Mouse (Mus musculus): ENCODE data around the gene Ctcf. TPM values are rescaled to one million over a fixed set of nuclear protein-coding genes. Genes with fewer than 3 reads are reported as not detected.
"Not testable (repeated sequence)": the region's sequence is repeated elsewhere in the genome, so short reads cannot be mapped to it uniquely, and the experiment has no call there.

Ctcf gene
- 10 to 100 TPM; 50.8 to 65.2 TPM for total RNA-seq (2021)
- long read RNA-seq, experiment 1, partial matches to known transcripts = 18 of 23 reads
- long read RNA-seq, experiment 1, other reads (novel, unspliced or antisense) = 4 of 23 reads
- long read RNA-seq, experiment 2, partial matches to known transcripts = 1 of 5 reads
- long read RNA-seq, experiment 2, other reads (novel, unspliced or antisense) = 3 of 5 reads

DNA sequence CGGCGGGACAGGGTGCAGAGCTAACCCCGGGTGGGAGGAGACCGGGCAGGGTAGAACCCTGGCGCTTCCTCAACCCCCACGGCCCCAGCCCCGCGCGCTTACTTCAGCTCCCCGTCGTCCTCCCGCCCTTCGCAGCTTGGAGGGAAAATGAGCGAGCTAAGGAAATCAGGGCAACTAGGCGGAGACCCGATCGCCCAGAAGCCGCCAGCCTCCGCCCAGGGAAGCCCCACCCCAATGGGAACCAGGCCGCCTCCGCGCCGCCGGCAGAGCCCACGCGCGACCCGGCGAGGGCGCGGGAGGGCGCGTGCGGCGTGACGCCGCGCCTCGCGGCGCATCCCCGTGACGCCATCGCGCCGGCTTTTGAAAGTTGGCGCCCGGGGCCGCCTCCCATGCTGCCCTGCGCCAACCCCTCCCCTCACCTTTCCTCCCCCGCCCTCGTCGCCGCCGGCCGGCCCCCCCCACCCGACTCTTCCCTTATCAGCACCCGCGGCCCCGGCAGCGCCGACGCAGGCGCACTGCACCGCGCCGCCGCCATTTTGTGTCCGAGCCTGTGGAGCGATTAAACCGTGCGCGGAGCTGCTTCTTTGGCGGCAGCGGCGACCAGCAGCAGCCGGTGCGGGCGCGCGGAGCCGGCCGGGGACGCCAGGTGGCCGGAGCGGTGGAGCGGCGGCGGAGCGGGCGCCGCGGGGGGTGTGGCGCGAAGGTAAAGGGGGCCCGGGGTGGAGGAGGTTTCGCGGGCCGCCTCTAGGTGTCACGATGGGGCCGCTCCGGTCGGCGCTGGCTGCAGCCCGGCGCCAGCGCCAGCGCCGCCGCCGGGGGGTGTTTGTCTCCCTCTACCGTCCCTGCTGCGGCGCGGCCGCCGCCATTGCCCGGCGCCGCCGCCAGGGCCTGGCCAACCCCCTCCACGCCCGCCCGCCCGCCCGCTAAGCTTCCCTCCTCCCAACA lies at the start of gene Ctcf:
Gene Ctcf (plus strand): TSS at position 551 of the 945 bp plus-strand sequence.
- peak; percentile 93 to 95 for DNase-seq

GRCm38 (mm10) chr8:105592431-105592830 lies 43.9 kb upstream of the Ctcf start:
- DNase-seq = no peak

- peak; percentile 64 to 71 for DNase-seq
These were observed 42.5 kb upstream of the Ctcf start for GRCm38 (mm10) chr8:105593859-105594258.

DNA sequence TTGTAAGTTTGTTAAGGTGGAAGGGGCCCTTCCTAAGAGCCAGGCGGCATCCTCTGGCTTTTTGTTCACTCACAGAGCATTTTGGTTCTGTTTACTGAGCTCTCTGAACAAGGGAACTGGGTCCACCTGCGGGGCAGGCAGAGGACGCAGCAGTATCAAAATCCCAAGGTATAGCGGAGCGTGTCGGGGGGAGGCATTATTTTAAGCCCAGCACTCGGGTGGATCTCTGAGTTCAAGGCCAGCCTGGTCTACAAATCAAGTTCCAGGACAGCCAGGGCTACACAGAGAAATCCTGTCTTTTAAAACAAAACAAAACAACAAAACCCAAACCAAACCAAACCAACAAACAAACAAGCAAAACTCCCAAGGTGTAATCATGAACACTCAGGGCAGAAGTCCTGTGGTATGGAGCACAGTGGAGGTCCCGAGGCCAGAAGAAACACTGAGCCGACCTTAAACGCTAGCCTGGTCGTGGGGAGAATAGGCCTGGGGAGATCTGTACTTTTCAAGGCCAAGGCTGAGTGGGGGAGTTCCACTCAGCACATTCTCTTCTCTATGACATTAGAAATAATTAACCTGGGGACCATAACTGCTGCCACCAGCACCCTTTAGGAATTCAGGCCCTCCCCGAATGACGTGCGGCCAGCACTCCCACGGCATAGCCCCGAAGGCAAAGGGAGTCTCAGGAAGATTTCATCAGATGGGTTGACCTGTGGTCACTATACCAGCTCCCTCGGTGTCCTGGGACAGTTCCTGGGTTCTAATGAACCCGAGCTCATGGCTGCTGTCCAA lies 41.7 kb upstream of the Ctcf start:
- no peak for DNase-seq

DNA sequence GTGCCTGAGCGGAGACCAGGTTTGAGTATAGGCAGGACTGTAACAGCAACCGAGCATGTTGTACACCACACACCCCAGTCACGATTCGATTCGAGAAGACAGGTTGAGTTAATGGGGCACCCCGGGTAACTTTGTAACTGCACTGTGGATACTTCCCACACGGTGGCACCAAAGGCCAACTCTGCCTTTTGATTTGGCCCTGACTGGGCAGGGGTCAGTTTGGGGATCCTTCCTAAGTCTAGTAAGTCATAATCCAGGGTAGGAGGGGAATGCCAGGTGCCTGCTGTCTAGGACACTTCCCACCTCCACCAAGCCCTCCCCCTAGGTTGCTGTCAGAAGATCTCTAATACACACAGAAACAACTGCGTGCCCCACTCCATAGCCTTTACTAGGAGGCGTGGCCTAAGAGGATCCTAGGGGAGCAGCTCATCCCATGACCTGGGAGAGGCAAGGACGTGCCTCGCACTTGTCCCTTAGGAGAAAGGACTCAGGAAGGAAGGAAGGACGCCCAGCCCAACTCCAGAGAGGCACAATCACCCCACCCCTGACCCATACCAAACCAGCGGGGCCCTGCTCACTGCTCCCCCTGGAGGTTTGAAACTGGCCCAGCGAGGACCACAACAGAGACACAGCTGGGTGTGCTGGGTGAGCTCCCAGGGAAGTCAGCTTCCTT lies 39.9 kb upstream of the Ctcf start:
- DNase-seq = peak; percentile 74 to 82

GRCm38 (mm10) chr8:105598777-105599176 lies 37.6 kb upstream of the Ctcf start:
- DNase-seq = no peak

DNA sequence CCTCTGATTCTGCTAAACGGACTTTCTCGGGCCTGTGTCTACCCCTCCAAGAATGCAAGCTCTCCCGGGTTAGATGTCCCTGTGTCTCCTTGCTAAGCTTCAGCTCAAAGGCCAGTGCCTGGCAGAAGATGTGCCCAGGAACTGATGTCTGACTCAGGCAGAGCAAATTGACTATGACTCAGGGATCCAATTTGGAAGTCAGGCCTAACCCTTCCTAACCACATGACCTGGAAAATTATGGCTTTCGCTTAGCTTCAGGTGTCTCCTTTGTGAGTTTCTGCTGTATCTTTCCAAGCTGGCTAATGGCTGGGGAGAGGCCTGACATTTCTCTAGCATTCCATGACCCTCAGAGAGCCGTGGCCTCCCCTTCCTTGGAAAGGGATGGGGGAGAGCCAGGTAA lies 35.1 kb upstream of the Ctcf start:
- no peak for DNase-seq

- not testable (repeated sequence) for DNase-seq
These were observed 33.8 kb upstream of the Ctcf start for GRCm38 (mm10) chr8:105602540-105602939.

GRCm38 (mm10) chr8:105604804-105605381 lies 31.5 kb upstream of the Ctcf start, which contains the start of gene Ripor1:
Gene Ripor1, plus strand, starts transcription at chr8:105605255.
- DNase-seq = peak; percentile 83 to 92

GRCm38 (mm10) chr8:105605491-105606188 lies 30.7 kb upstream of the Ctcf start:
- peak; percentile 63 to 72 for DNase-seq

DNA sequence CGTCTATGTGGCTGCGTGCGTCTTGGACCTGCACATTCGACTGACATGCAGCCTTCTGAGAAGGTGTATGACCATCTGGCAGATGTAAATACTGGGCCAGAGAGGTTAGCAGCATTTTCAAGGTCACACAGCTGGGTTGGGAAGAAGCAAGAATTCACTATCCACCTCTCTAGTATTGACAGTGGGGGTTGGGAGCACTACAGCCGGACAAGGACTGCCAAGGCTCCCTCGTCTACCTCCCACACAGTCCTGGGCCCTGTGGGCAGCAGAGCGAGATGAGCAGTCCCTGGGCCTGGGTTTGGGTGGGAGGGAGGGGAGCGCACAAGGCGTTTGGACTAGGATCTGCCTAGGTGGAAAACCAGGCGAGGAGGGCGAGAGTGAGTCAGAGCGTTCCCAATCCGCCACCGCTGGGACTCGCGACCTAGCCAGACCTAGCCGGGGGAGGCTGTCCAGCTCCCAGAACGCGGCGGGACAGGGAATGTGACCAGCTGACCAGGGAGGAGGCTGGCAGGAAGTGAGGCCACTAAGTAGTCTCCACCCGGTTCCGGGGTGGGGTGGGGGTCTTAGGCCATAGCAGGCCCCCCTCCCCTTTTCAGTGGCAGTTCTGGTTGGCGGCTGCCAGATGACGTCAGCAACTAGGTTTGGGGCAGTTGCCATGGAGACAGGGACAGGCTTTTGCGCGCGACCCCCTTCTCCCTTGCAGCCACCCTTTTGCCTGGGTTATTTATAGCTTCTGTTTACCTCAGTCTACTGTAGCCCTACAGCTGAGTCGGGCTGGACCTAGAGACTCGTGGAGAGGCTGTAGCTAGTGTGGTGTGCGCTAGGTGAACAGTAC lies 30.0 kb upstream of the Ctcf start:
- peak; percentile 87 to 89 for DNase-seq

DNA sequence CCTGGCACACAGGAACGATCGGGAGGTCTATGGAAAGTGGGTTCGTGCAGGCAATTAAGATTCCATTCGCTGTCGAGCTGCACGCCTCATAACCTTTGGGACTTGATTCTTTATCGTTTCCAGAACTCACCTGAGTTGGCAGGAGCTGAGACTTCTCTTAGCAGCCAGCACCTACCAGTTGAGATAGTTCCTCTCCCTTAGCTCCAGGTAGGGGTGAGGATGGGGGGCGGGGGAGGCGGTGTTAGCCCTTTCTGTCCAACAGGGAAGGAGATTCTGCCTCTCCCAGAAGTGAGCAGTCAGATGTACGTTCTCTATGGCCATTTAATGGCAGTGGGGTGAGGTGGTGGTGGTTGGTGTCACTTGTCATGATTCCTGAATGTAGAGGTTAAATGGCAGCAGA lies 29.3 kb upstream of the Ctcf start:
- DNase-seq = no peak

- peak; percentile 33 to 64 for DNase-seq
These were observed 28.7 kb upstream of the Ctcf start for GRCm38 (mm10) chr8:105607684-105608083.

- DNase-seq = no peak
These were observed 27.0 kb upstream of the Ctcf start for GRCm38 (mm10) chr8:105609355-105609754.

GRCm38 (mm10) chr8:105609771-105610170 lies 26.6 kb upstream of the Ctcf start:
- DNase-seq = no peak

- DNase-seq = no peak
These were observed 24.5 kb upstream of the Ctcf start for GRCm38 (mm10) chr8:105611836-105612235.

GRCm38 (mm10) chr8:105613037-105613436 lies 23.3 kb upstream of the Ctcf start:
- DNase-seq = peak; percentile 84 to 88

GRCm38 (mm10) chr8:105613830-105614511 lies 22.4 kb upstream of the Ctcf start:
- peak; percentile 78 to 88 for DNase-seq

GRCm38 (mm10) chr8:105615942-105616341 lies 20.4 kb upstream of the Ctcf start:
- DNase-seq = no peak
